18 mouse cellular contexts compared by ENCODE assay signal in genomic region chr10:93103676-93104075, GRCm38 (mm10). TPM values are rescaled to one million over a fixed set of nuclear protein-coding genes. Genes with fewer than 3 reads are reported as not detected.
A peak's percentile ranks its signal among the peaks of the same experiment; 100 is the strongest.
DNase-seq lines count a peak whose midpoint lies in the region; ATAC-seq and TF ChIP-seq lines count a peak whose summit lies in the region.
"Had no signal": no experiment of that assay in that cellular context is flagged by ENCODE, and none has a peak within 500 bp of the region (broad histone marks: within the 10 kb centered on the region; RNA-seq: fewer than 3 reads in every experiment).

No protein-coding gene starts in this region.

- no peak for ATAC-seq in forebrain, embryonic 14.5 days
- no peak for ATAC-seq in forebrain, postnatal 0 days
- ATAC-seq in liver, postnatal 0 days = no peak
- ATAC-seq: forebrain, embryonic 16.5 days; Patski had no signal

- TF ChIP-seq CTCF in forebrain, postnatal 0 days (IDR thresholded peaks at IDR 0.05; ENCODE audit: low read depth) = no peak
- TF ChIP-seq CTCF in layer of hippocampus, adult 2 months (conservative IDR thresholded peaks at IDR 0.05) = no peak
- TF ChIP-seq CTCF in liver, adult 2 months (IDR thresholded peaks at IDR 0.05; ENCODE audit: low read depth, low read length) = no peak
- no peak for TF ChIP-seq CTCF in liver, postnatal 0 days (IDR thresholded peaks at IDR 0.05; ENCODE audit: low read depth)

- H3K79me2 ChIP-seq in liver, adult 2 months (ENCODE audit: control insufficient read depth, insufficient read depth, low read length) = no peaks in the 10 kb centered on the region

- H3K36me3 ChIP-seq in forebrain, embryonic 14.5 days (ENCODE audit: control insufficient read depth, insufficient read depth, low read length) = no peaks in the 10 kb centered on the region
- no peaks in the 10 kb centered on the region for H3K36me3 ChIP-seq in forebrain, postnatal 0 days (ENCODE audit: insufficient read depth)
- H3K36me3 ChIP-seq in liver, adult 2 months (ENCODE audit: control insufficient read depth, insufficient read depth, low read length) = no peaks in the 10 kb centered on the region
- H3K36me3 ChIP-seq in liver, postnatal 0 days (replicated peaks; ENCODE audit: insufficient read depth, low read length) = no peaks in the 10 kb centered on the region
- H3K36me3 ChIP-seq: heart, embryonic 13.5 days; hindbrain, embryonic 15.5 days had no signal

- 67% methylated on average over 11 of the region's 11 CpGs for WGBS in forebrain, embryonic 14.5 days
- WGBS in forebrain, postnatal 0 days = 35% methylated on average over 11 of the region's 11 CpGs
- WGBS in liver, adult 2 months = 45% methylated on average over 11 of the region's 11 CpGs
- 76% methylated on average over 11 of the region's 11 CpGs for WGBS in liver, postnatal 0 days (ENCODE audit: insufficient replicate concordance)

- no peak overlapping the region for H3K27ac ChIP-seq in forebrain, embryonic 14.5 days (ENCODE audit: low read depth, low read length)
- H3K27ac ChIP-seq in forebrain, postnatal 0 days (ENCODE audit: low read depth, low read length) = no peak overlapping the region
- H3K27ac ChIP-seq in layer of hippocampus, adult 2 months = peak overlapping the region; percentile 91
- H3K27ac ChIP-seq in liver, adult 2 months (replicated peaks; ENCODE audit: insufficient read depth, low read depth, low read length) = no peak overlapping the region
- no peak overlapping the region for H3K27ac ChIP-seq in liver, postnatal 0 days (ENCODE audit: low read depth)
- H3K27ac ChIP-seq: heart, embryonic 13.5 days; hindbrain, embryonic 15.5 days had no signal

- H3K9me3 ChIP-seq in forebrain, embryonic 14.5 days (replicated peaks; ENCODE audit: control insufficient read depth, low read length) = no peaks in the 10 kb centered on the region
- no peaks in the 10 kb centered on the region for H3K9me3 ChIP-seq in forebrain, postnatal 0 days (ENCODE audit: low read length)
- H3K9me3 ChIP-seq in liver, postnatal 0 days (ENCODE audit: low read length) = no peaks in the 10 kb centered on the region
- H3K9me3 ChIP-seq: heart, embryonic 13.5 days; hindbrain, embryonic 15.5 days had no signal

- no peak for TF ChIP-seq EP300 in liver, postnatal 0 days (IDR thresholded peaks at IDR 0.05; ENCODE audit: low read depth)

- no peak overlapping the region for H3K9ac ChIP-seq in forebrain, embryonic 14.5 days (ENCODE audit: low read length)
- no peak overlapping the region for H3K9ac ChIP-seq in forebrain, postnatal 0 days
- no peak overlapping the region for H3K9ac ChIP-seq in liver, adult 2 months (ENCODE audit: low read depth, low read length)
- no peak overlapping the region for H3K9ac ChIP-seq in liver, postnatal 0 days (replicated peaks)
- H3K9ac ChIP-seq: heart, embryonic 13.5 days; hindbrain, embryonic 15.5 days had no signal

- no peaks in the 10 kb centered on the region for H3K4me1 ChIP-seq in forebrain, embryonic 14.5 days (ENCODE audit: control insufficient read depth, insufficient read depth, low read length)
- no peaks in the 10 kb centered on the region for H3K4me1 ChIP-seq in forebrain, postnatal 0 days (ENCODE audit: insufficient read depth)
- H3K4me1 ChIP-seq in liver, adult 2 months (ENCODE audit: control insufficient read depth, insufficient read depth, low read length) = no peaks in the 10 kb centered on the region
- H3K4me1 ChIP-seq in liver, postnatal 0 days (ENCODE audit: insufficient read depth) = no peaks in the 10 kb centered on the region
- H3K4me1 ChIP-seq: heart, embryonic 13.5 days; hindbrain, embryonic 15.5 days had no signal

- DNase-seq in forebrain, embryonic 14.5 days (ENCODE audit: low spot score) = peak; percentile 33
- no peak for DNase-seq in forebrain, postnatal 0 days
- peak; percentile 39 to 40 for DNase-seq in layer of hippocampus, adult 2 months (ENCODE audit: low spot score in 2 of 2)
- no peak for DNase-seq in layer of hippocampus, postnatal 25 days (ENCODE audit: extremely low spot score in 1 of 2, low spot score in 1 of 2)
- peak; percentile 69 for DNase-seq in liver, adult 2 months (ENCODE audit: extremely low read depth, low read depth, low spot score)
- DNase-seq in liver, postnatal 0 days = no peak
- no peak for DNase-seq in thymus, postnatal 4 days
- DNase-seq: adrenal gland, postnatal 14 days; cerebellum, adult 18-20 months; cerebellum, adult 9-11 months; cerebellum, postnatal 36 days; gastrocnemius, postnatal 36 days; heart, postnatal 36 days had no signal

- TF ChIP-seq POLR2A in liver, adult 2 months (IDR thresholded peaks at IDR 0.05; ENCODE audit: extremely low read depth, insufficient read depth, low read length) = no peak

- H3K4me2 ChIP-seq in forebrain, embryonic 14.5 days (ENCODE audit: low read length) = no peak overlapping the region
- no peak overlapping the region for H3K4me2 ChIP-seq in forebrain, postnatal 0 days (ENCODE audit: low read depth)
- no peak overlapping the region for H3K4me2 ChIP-seq in liver, postnatal 0 days (ENCODE audit: low read depth, low read length)
- H3K4me2 ChIP-seq: heart, embryonic 13.5 days; hindbrain, embryonic 15.5 days had no signal

- H3K27me3 ChIP-seq in forebrain, embryonic 14.5 days (replicated peaks; ENCODE audit: control insufficient read depth, insufficient read depth, low read length) = no peaks in the 10 kb centered on the region
- H3K27me3 ChIP-seq in forebrain, postnatal 0 days (ENCODE audit: insufficient read depth, low read length) = no peaks in the 10 kb centered on the region
- no peaks in the 10 kb centered on the region for H3K27me3 ChIP-seq in liver, adult 2 months (ENCODE audit: control insufficient read depth, insufficient read depth, low read length)
- no peaks in the 10 kb centered on the region for H3K27me3 ChIP-seq in liver, postnatal 0 days (ENCODE audit: insufficient read depth, low read length)
- H3K27me3 ChIP-seq: heart, embryonic 13.5 days; hindbrain, embryonic 15.5 days; Patski had no signal

- H3K4me3 ChIP-seq in forebrain, embryonic 14.5 days (ENCODE audit: low read depth, low read length) = no peak overlapping the region
- H3K4me3 ChIP-seq in forebrain, postnatal 0 days (ENCODE audit: low read depth, low read length) = no peak overlapping the region
- H3K4me3 ChIP-seq in layer of hippocampus, adult 2 months = no peak overlapping the region; the same call in 1 of the 2 replicates
- no peak overlapping the region for H3K4me3 ChIP-seq in liver, adult 2 months (ENCODE audit: insufficient read depth, low read depth, low read length)
- no peak overlapping the region for H3K4me3 ChIP-seq in liver, postnatal 0 days (ENCODE audit: low read depth, low read length)
- H3K4me3 ChIP-seq: heart, embryonic 13.5 days; hindbrain, embryonic 15.5 days had no signal

RNA-seq across cellular contexts. Expression of gene Cfap54, which starts 22.3 kb away (rescaled TPM):
- 1.2 and 1.5 TPM in 2 replicates for polyA plus RNA-seq in forebrain, embryonic 14.5 days (2014; fragmentation: Nextera tagmentation; extraction: Ambion mirVana)
- 3.2 and 4.8 TPM in 2 replicates for total RNA-seq in forebrain, postnatal 0 days (2014; rRNA removed)
- polyA plus RNA-seq in forebrain, postnatal 0 days (2015; fragmentation: Nextera tagmentation; extraction: Ambion mirVana) = 1.9 and 4.2 TPM in 2 replicates
- total RNA-seq in layer of hippocampus, adult 2 months (2021) = 10 to 100 TPM; 20.7 to 22.9 TPM
- total RNA-seq in layer of hippocampus, postnatal 25 days (2021) = 10 to 100 TPM; 14.1 to 17.3 TPM
- total RNA-seq in liver, adult 2 months (2014; rRNA removed) = 0.27 and 0.65 TPM in 2 replicates
- polyA plus RNA-seq in liver, adult 2 months (2012; rRNA removed) = 0.07 and 0.27 TPM in 2 replicates
- 0.11 and 0.41 TPM in 2 replicates for polyA plus RNA-seq in liver, postnatal 0 days (2015; fragmentation: Nextera tagmentation; extraction: Ambion mirVana)
- polyA plus RNA-seq: embryonic facial prominence, embryonic 11.5 days had no signal

RNA-seq across cellular contexts. Expression of gene Cdk17, which starts 57.0 kb away (rescaled TPM):
- polyA plus RNA-seq in forebrain, embryonic 14.5 days (2014; fragmentation: Nextera tagmentation; extraction: Ambion mirVana) = 52.5 and 53.8 TPM in 2 replicates
- 119 and 149 TPM in 2 replicates for total RNA-seq in forebrain, postnatal 0 days (2014; rRNA removed)
- polyA plus RNA-seq in forebrain, postnatal 0 days (2015; fragmentation: Nextera tagmentation; extraction: Ambion mirVana) = 39.2 and 46.8 TPM in 2 replicates
- total RNA-seq in layer of hippocampus, adult 2 months (2021) = 100 to 1,000 TPM; 206 to 219 TPM
- total RNA-seq in layer of hippocampus, postnatal 25 days (2021) = 100 to 1,000 TPM; 176 to 210 TPM
- total RNA-seq in liver, adult 2 months (2014; rRNA removed) = 17.1 and 17.7 TPM in 2 replicates
- polyA plus RNA-seq in liver, adult 2 months (2012; rRNA removed) = 11.3 and 12.5 TPM in 2 replicates
- polyA plus RNA-seq in liver, postnatal 0 days (2015; fragmentation: Nextera tagmentation; extraction: Ambion mirVana) = 7.4 and 8.4 TPM in 2 replicates

Comparison
In these comparisons a context has a peak if more than half of its experiments do, and no peak if none do; other contexts are left out.
1. DNase-seq: peak in forebrain, embryonic 14.5 days (single experiment), layer of hippocampus, adult 2 months (2 of 2) and liver, adult 2 months (single experiment); none in forebrain, postnatal 0 days (single experiment), layer of hippocampus, postnatal 25 days (0 of 2), liver, postnatal 0 days (single experiment) and thymus, postnatal 4 days (single experiment).